Mouse (Mus musculus) embryo, embryonic 11.5 days (tissue): ENCODE measurements around the gene Rad1.
"Not testable (repeated sequence)": the region's sequence is repeated elsewhere in the genome, so short reads cannot be mapped to it uniquely, and the experiment has no call there.

ENCODE experiments used
- DNase-seq: peaks from one replicate; pipeline ENCODE4 v3.0.0-alpha.2; 2012; ENCODE audit warnings: low read depth, low spot score

Rad1 gene

DNA sequence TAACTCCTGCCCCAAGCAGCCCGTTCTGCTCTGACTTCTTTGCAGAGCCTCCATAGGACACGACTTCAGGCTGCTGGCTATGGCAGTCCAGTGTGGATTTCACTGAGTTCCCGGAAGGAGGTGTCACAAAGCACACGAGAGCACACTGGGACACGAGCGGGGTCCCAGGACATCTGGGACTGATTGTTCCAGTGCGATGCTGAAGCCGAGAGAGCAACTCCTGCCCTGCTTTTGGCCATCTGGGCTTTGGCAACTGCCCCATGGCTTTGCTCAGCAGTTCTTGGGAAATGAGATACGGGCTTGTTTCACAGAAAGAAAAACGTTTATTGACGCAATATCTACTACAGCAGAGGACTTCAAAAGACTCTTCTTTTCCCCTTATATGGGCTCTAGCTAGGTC is 20.3 kb downstream of the Rad1 start:
- DNase-seq: no peak

DNA sequence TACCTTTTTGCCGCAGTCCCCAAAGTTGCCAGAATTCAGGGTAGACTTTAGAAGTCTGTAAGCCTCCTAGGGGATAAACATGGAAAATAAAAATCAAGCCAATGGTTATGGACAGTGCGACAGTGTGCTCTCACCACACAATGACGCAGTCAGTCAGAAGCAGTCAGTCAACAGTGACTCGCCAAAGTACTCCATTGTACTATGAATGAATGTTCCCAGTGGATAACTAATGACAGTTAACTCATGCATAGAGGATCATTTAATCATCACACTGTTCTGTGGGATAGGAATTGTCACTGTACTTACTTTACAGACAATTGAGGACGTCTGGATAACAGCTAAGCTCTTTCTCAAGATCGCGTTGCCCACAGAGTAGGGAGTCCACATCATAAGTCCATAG is 29.3 kb downstream of the Rad1 start:
- DNase-seq: no peak

DNA sequence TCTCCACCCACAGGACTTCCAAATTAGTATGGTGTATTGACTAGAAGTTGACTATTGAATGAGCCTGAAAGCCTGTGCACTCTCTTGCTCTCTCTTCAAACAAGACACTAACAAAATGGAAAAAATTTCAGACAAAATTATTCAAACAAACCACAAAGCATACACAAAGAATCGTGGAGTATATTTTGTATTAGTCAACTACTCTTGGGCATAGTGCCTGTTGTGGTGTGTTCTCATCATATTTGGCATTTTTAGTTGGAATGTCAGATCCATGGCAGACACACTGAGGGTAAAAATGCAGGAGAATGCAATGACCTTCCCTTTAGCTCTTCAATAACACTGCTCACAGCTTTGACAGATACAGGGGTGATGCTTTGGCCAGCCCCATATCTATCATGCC is 40.1 kb downstream of the Rad1 start:
- no peak for DNase-seq

DNA sequence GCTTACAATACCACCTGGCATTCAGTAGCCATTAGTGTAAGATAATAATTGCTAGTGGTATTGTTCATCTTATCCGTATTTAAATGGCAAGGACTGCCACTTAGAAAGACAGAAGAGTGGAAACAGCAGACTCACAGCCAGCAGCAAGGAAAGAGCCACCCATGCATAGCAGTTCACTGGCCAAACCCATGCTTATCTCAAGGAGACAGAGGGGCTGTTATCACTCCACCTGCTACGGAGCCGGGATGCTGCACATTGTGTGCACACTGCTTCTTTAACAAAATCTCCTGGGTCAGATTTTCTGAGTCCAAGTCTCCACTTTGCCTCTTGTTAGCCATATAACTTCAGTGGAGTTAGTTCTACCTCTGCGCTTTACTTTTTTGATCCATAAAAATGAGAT is 45.5 kb downstream of the Rad1 start:
- DNase-seq: no peak

DNA sequence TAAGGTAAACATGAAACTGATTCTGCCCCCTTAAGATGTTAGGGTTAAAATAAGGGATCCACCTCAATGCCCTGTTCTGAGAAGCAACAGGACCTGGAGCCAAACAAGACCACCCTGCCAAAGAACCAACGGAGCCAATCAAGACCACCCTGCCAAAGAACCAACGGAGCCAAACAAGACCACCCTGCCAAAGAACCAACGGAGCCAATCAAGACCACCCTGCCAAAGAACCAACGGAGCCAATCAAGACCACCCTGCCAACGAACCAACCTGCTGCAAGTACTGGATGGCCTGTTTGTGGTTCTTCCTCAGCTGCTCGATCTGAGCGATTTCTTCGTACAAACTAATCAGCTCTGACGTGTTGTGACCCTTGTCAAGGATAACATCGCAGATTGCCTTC is 47.5 kb downstream of the Rad1 start:
- not testable (repeated sequence) for DNase-seq

DNA sequence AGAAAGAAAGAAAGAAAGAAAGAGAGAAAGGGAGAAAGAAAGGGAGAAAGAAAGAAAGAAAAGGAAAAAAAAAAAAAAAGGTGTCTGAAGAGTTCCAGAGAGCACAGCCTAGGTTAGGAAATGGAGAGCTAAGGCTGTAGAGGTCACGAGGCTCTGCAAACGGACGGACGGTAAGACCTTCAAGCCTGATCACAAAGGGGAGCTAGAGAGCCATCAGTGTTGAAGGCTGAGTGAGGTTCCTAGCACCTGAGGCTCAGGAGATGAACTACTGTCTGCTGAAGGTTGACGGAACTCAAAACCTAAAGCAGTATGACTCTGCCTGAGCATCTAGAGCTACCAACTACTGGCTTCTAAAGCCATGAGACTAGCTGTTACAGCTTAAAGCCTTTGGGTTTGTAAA is 48.8 kb downstream of the Rad1 start:
- DNase-seq: no peak

DNA sequence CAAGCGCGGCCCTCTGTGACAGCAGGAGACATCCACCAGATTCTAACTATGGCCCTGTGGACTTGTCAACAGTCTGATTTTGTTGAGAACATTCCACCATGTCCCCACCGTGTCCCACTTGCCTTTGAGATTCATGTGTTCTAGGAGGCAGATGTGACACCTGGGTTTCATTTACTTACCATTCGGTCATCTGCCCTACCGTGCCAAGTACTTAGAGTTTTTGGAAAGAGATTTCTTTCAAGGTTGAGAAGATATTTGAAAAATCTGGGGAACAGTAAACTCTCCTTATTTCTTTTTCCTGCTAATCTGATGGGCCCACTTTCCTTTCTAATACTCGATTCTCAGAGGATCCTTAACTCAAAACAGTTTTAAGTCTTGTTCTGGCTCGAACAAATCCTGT is 50.2 kb downstream of the Rad1 start:
- DNase-seq: no peak

DNA sequence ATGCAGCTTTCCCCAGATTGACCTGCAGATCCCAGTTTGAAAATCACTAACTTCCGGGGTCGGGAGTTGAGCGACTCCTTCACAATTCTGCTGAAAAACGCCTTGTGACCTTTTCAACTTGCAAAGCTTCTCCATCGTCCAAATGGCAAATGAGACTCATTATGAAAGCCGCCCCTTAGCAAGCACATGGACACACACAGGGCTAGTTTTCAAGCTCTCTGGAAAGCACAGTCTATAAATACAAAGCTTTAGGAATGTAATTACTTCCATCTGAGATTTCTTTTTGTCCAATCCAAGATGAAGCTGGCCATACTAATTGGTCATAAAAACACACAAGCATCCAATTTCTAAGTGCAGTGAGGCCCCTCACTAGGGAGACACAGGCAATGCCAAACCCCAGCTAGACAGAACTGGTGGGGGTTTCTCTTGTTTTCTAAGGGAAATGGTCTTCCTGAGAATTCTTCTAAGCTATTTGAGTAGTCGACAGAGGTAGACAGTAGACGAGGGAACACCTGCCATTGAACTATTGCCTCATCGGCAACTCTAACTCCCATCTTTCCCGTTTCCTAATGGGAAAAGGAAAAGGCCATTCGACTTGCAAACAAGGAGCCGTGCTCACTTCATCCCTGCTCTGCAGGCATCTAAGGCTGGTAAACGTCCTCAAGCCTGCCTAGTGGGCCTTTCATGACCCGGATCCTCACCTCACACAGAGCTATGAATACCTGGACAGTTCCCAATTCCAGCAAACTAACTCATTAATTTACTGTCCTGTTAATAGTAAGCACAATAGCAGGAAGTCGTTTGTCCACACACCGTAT is 54.7 kb downstream of the Rad1 start:
- no peak for DNase-seq
